Mouse (Mus musculus): ENCODE results near the gene Lrguk. TPM values are rescaled to one million over a fixed set of nuclear protein-coding genes. Genes with fewer than 3 reads are reported as not detected.
A peak's percentile ranks its signal among the peaks of the same experiment; 100 is the strongest.

Gene Lrguk
- total RNA-seq, 2 experiments from 2014 or later = 2.7 to 3.4 TPM

- no peak for DNase-seq (ENCODE audit: low spot score in 2 of 2)
- intact Hi-C loops (cut with DNase I) = no loop called here
Observed at GRCm38 (mm10) chr6:34132391-34132790, 103.1 kb downstream of the Lrguk start.

GRCm38 (mm10) chr6:34138366-34138765 lies 109.1 kb downstream of the Lrguk start:
- intact Hi-C loops (cut with DNase I) = no loop called here
- DNase-seq (ENCODE audit: low spot score in 2 of 2) = no peak

GRCm38 (mm10) chr6:34142931-34143330 lies 113.7 kb downstream of the Lrguk start:
- DNase-seq (ENCODE audit: low spot score in 2 of 2) = no peak
- intact Hi-C loops (cut with DNase I) = no loop called here

GRCm38 (mm10) chr6:34146042-34146441 lies 116.8 kb downstream of the Lrguk start:
- intact Hi-C loops (cut with DNase I) = no loop called here
- DNase-seq (ENCODE audit: low spot score in 2 of 2) = no peak

- no peak for DNase-seq (ENCODE audit: low spot score in 2 of 2)
- intact Hi-C loops (cut with DNase I) = no loop called here
Observed at GRCm38 (mm10) chr6:34148021-34148420, 118.8 kb downstream of the Lrguk start.

- no peak for DNase-seq (ENCODE audit: low spot score in 2 of 2)
- intact Hi-C loops (cut with DNase I) = no loop called here
Observed at GRCm38 (mm10) chr6:34148639-34149038, 119.4 kb downstream of the Lrguk start.

GRCm38 (mm10) chr6:34149066-34149465 lies 119.8 kb downstream of the Lrguk start:
- intact Hi-C loops (cut with DNase I) = no loop called here
- DNase-seq (ENCODE audit: low spot score in 2 of 2) = no peak

GRCm38 (mm10) chr6:34149821-34150220 lies 120.6 kb downstream of the Lrguk start:
- DNase-seq (ENCODE audit: low spot score in 2 of 2) = no peak
- intact Hi-C loops (cut with DNase I) = no loop called here

GRCm38 (mm10) chr6:34153069-34154052 lies 124.1 kb downstream of the Lrguk start:
- intact Hi-C loops (cut with DNase I) = no loop called here
- peak in 1 of 2 experiments; percentile 12 for DNase-seq (ENCODE audit: low spot score in 2 of 2)

- DNase-seq (ENCODE audit: low spot score in 2 of 2) = peak; percentile 54 to 62
- intact Hi-C loops (cut with DNase I) = no loop called here
Observed at GRCm38 (mm10) chr6:34154202-34154601, 125.0 kb downstream of the Lrguk start.

GRCm38 (mm10) chr6:34155137-34155804 lies 126.0 kb downstream of the Lrguk start:
- intact Hi-C loops (cut with DNase I) = no loop called here
- no peak for DNase-seq (ENCODE audit: low spot score in 2 of 2)

GRCm38 (mm10) chr6:34156057-34156456 lies 126.8 kb downstream of the Lrguk start:
- intact Hi-C loops (cut with DNase I) = no loop called here
- no peak for DNase-seq (ENCODE audit: low spot score in 2 of 2)

GRCm38 (mm10) chr6:34156841-34157748 lies 127.8 kb downstream of the Lrguk start:
- no peak for DNase-seq (ENCODE audit: low spot score in 2 of 2)
- intact Hi-C loops (cut with DNase I) = no loop called here

GRCm38 (mm10) chr6:34159998-34160815 lies 131.0 kb downstream of the Lrguk start:
- intact Hi-C loops (cut with DNase I) = no loop called here
- DNase-seq (ENCODE audit: low spot score in 2 of 2) = no peak

- no peak for DNase-seq (ENCODE audit: low spot score in 2 of 2)
- intact Hi-C loops (cut with DNase I) = no loop called here
Observed at GRCm38 (mm10) chr6:34160816-34161310, 131.6 kb downstream of the Lrguk start.

- intact Hi-C loops (cut with DNase I) = no loop called here
- DNase-seq (ENCODE audit: low spot score in 2 of 2) = no peak
Observed at GRCm38 (mm10) chr6:34161511-34161910, 132.3 kb downstream of the Lrguk start.

GRCm38 (mm10) chr6:34162607-34163006 lies 133.4 kb downstream of the Lrguk start:
- intact Hi-C loops (cut with DNase I) = no loop called here

GRCm38 (mm10) chr6:34163014-34163413 lies 133.8 kb downstream of the Lrguk start:
- no peak for DNase-seq (ENCODE audit: low spot score in 2 of 2)
- intact Hi-C loops (cut with DNase I) = no loop called here

More at GRCm38 (mm10) chr6:34162607-34163006, 133.4 kb downstream of the Lrguk start:
- DNase-seq (ENCODE audit: low spot score in 2 of 2) = no peak

- no peak for DNase-seq (ENCODE audit: low spot score in 2 of 2)
- intact Hi-C loops (cut with DNase I) = no loop called here
Observed at GRCm38 (mm10) chr6:34168834-34169233, 139.6 kb downstream of the Lrguk start.
